Mouse (Mus musculus) spleen, adult 2 months (tissue): ENCODE results near the gene Nt5c3.

Experiments used
- CTCF ChIP-seq: fragments of 200-500 bp; IDR thresholded peaks from 2 replicates; pipeline ENCODE4 v1.5.1; 2011; ENCODE audit warnings: mild to moderate bottlenecking, inconsistent platforms; ENCODE audit not compliant: insufficient read depth, insufficient read length, insufficient replicate concordance; ENCODE audit errors: extremely low read depth
- POLR2A ChIP-seq: fragments of 200-500 bp; IDR thresholded peaks from 2 replicates; pipeline ENCODE4 v1.6.1; 2011; ENCODE audit warnings: low read depth, low read length, inconsistent platforms

GRCm38 (mm10) chr6:56837621-56838020 lies 86.1 kb downstream of the Nt5c3 start:
- no peak for TF ChIP-seq CTCF
- TF ChIP-seq POLR2A = no peak
